Mouse (Mus musculus): ENCODE measurements at regions not wholly inside any gene's neighbourhood (a gene's known extent, or its start where the extent isn't known, plus 50 kb on each side); places are given as distances from the start of the nearest gene placed in this dataset.

DNA sequence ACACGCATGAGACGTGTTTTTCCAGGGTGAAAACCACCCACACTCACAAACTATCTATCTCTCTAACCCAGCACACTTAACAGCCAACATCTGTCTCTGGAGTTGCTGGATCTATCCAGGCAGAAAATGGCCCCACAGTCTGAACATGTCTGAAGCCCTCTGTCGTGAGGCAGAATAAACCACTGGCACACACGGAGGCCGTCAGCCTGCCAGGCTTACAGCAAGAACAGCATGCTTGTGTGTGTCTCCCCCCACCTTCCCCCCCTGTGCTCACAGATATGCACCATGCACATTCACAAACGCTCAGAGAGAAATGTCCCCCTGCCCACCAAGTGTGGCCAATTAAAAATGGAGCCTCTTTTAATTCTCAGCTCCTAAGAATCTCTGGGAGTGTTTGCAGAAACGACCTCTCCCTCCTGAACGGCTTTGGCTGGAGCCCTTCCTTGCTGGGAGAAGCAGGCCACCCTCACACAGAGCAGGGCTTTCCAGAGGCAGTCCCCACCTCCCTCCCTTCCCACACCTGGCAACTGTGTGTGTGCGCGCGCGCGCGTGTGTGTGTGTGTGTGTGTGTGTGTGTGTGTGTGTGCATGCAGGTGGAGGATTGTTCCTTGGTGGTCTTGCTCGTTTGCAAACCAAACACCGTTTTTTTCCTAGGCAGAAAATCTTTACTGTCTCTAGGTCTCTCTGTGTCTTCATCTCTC lies 88.7 kb downstream of the Edn3 start:
- no peak for DNase-seq (ENCODE audit: low read depth, low spot score)

DNA sequence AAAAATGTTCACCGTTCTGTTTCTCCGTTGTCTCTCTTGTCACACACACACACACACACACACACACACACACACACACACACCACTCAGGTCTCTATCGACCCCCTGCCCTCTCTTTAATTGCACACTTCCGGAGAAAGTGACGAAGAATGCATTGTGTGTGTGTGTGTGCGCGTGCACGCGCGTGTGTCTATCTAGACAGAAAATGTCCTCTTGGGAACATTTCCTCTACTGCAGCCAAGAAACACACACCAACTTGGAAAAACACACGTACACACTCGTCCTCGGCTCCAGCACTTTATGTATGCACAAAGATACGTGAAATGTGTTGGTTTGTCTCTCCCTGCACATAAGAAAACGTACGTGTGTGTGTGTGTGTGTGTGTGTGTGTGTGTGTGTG lies 90.4 kb downstream of the Edn3 start:
- DNase-seq (ENCODE audit: low read depth, low spot score), result no peak

DNA sequence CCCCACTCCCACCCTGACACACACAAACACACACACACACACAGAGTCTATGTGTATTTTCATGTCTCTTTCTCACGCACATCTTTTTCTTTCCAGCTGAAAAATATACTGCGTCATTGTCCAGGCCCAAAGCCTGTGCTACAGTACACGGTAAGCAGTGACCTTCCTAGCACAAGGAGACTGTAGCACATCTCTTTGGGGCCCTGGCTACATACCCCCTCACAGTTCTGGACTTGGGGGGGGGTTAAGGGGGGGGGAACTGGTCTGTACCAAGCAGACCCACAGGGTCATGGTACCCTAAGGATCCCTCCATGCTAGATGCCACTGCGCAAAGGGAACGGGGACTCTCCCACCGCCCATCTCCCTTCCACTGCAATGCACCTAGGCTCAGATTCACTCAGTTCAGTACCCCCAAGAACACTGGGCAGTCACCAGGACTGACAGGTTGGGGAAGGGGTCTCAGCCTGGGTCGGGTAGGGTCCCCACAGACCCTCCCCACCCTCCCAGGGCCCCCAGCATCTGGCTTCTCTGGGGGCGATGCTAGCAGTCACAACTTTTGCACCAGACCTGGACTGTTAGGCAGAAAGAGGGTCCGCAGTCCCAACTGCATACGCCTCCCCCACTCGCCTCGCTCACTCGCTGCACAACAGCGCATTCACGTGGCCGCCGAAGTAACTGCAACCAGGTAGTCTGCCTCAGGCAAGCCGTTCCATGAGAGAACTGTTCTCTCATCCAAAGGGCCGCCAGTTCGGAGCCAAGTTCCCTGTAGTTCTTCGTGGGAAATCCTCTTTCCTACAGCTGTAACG lies 91.3 kb downstream of the Edn3 start:
- DNase-seq (ENCODE audit: low read depth, low spot score), result no peak

DNA sequence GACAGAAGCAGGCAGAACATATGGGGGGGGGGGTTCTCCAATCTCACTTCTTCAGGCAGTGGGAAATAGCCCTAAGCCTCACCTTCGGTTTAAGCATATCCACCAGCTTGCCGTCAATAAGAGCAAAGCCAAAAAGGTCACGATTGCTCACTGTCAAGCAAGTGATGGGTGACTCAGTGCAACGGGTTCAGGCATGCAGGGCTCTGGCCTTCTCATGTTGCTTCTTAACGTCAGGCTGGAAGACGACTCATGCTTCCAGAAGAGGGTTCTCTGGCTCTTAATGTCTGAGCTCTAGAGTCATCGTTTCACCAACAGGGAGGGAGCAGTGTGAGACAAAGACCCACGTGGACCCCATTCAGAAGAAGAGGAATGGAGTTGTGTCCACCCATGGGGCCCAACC lies 93.4 kb downstream of the Edn3 start:
- no peak for DNase-seq (ENCODE audit: low read depth, low spot score)

DNA sequence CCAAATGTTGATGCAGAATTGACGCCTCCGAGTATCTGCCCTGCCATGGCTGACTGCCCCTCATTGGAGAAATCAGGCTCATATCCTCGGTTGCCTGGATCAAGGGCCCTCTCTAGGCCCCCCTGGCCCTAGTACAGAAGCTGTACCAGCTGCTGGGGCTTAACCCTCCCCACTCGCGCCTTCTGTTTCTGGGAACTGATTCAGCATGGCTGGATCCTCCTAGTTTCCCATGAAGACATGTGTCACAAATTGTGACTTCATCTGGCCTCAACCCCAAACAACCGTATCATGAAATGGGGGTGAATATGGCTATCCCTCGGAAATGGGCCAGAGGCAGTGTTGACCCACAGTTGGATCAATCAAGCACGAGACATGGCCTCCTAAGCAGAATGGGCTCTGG lies 95.1 kb downstream of the Edn3 start:
- DNase-seq (ENCODE audit: low read depth, low spot score), result no peak

DNA sequence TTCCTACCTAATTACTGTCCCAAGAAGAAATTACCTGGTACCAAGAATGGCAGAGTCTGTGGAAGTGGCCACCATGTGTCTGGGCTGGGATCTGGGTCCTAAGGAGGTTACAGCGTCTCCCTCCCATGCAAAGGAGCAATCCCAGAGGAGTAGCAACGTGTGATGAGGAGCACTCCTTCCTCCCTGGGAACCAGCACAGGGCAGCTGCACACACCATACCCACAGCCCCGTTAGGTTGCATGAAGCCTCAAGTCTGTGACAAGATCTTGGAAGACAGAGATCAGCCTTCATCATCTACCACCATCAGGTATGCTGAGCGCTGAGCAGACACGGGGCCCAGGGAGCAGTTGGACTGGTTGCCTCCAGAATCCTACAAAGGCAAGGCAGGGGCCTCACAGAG lies 95.7 kb downstream of the Edn3 start:
- DNase-seq (ENCODE audit: low read depth, low spot score), result no peak

DNA sequence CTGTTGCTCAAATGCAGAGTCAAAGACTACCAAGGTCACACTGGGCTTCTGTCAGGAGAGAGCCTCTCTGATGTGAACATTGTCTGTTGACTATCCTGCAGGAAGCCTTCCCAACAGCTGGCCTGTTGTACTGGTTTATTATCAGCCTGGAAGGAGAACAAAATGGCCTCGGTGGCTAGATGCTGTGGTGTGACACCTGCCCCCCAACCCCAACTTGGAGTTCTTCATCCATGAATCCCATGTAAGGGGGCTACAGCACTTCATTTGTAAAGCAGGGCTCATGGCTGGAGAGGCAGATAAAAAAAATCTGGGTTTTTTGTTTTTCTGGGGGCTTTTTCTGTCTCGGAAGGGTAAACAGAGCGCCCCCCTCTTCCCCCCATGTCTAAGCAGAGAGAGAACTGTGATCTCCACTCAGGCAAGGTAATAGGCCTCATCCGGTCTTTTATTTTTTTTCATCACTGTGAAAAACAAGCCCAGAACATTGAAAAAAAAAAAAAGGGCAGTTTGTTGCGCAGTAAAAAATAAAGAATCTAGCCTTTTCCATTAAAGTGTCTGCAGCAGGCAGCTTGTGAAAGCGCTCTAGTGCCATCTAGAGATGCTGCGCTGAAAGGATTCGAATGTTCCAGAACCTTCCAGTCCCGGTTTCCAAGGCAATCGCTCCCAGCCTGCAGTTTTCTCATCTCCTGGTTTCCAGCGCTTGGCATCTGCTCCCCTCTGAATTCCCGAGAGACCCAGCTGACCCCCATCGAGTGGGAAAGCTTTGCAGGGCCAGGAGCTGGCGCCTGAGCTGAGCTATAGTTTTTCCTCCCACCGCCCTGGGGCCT lies 97.8 kb downstream of the Edn3 start:
- peak; percentile 39 for DNase-seq (ENCODE audit: low read depth, low spot score)

DNA sequence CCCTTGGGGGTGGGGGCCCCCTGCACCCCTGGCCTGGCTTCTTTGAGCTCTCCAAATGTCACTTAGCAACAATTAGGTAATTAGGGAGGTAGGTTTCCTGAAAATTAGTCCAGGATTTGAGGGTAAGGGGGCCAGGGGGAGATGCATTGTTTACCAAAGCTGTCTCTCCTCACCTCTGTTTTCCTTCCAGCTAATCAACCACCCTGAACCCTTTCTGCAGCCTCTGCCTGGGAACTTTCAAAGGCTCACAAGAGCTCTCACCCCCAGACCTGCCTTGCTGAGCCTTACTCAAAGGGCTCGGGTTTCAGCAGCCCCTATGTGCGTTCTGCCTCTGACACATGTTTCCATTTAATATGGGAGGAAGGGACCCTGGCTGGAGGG lies 98.4 kb downstream of the Edn3 start:
- DNase-seq (ENCODE audit: low read depth, low spot score), result no peak

DNA sequence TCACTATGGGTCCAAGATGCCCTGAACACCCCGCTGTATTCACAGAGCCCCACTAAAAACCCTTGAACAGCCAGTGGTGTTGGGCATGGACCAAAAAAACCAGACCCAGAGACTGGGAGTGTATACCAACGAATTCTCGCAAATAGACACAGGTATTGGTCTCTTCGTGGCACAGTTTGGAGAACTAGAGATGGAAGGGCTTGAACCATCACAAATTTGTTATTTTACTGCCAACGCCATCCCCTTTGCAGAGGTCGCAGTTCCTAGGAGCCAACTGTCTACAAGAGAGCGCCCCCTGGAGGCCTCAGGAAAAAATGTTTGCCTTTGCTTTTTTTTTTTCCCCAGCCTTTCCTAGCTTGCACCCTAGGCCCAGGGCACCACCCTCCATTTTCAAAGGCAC lies 99.1 kb downstream of the Edn3 start:
- DNase-seq (ENCODE audit: low read depth, low spot score), result no peak

DNA sequence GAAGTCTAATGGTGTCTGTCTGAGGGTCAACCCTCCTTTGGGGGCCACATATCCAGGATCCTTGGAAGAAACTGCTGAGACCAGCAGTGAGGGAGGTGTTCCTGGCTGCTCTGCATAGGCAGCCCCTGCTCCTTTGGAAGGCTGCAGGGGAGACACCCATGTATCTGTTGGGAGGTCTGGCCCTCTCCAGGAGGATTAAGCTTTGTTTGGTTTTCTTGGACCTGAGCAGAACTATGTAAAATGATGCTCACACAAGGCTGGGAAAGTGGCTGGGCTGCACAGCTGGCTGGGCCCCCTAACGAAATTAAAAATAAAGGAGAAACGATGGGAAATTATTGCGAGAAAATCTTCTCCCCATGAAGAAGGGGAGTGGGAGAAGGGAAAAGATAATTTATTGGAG lies 104.2 kb downstream of the Edn3 start:
- DNase-seq (ENCODE audit: low read depth, low spot score), result no peak

DNA sequence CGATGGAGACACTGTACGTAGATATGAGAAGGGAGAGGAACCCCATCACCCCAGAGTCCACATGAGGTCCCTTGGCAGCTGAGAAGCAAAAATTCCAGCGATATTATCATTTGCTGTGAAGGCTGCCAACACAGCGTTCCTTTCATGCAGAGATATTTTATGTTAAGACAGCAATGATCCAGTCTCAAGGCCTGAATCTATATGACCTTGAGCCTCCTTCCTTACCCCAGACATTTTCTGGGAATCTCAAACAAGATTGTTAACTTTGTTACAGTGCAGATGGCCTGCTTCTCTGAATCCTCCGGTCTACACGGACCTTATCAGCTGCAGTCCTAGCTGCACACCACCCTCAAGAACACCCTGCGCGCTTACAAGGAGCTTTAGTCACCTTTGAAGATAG lies 106.1 kb downstream of the Edn3 start:
- DNase-seq (ENCODE audit: low read depth, low spot score), result no peak

DNA sequence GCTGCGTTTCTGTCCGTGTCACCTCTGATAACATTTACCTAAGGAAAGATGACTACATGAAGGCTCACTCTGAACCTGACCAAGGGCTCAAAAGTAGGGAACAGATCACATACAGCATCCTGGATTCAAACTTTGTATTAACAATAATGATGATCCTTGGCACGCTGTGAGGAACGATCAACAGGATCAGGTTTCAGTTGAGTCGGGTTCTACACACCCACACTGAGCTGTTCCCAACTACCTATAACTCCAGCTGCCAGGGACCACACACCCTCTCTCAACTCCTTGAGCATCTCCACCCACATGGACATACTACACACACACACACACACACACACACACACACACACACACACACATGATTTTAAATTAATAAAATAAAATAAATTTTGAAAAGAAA lies 107.0 kb downstream of the Edn3 start:
- no peak for DNase-seq (ENCODE audit: low read depth, low spot score)

DNA sequence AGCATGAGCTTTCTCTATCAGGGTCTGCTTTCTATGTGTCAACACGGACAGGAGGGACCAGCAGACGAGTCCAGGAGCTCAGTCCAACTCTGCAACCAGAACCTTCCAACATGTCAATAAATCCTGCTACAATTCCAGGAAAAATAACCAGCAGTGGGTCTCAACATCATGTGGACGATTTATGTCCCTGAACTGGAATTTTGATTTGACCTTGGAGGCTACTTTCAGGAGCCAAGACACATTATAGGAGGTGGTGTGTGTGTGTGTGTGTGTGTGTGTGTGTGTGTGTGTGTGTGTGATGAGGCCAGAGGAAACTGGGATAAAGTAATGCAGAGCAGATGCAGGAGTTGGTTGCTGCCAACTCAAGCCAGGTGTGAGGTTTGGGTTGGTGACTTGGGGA lies 107.8 kb downstream of the Edn3 start:
- DNase-seq (ENCODE audit: low read depth, low spot score), result no peak

DNA sequence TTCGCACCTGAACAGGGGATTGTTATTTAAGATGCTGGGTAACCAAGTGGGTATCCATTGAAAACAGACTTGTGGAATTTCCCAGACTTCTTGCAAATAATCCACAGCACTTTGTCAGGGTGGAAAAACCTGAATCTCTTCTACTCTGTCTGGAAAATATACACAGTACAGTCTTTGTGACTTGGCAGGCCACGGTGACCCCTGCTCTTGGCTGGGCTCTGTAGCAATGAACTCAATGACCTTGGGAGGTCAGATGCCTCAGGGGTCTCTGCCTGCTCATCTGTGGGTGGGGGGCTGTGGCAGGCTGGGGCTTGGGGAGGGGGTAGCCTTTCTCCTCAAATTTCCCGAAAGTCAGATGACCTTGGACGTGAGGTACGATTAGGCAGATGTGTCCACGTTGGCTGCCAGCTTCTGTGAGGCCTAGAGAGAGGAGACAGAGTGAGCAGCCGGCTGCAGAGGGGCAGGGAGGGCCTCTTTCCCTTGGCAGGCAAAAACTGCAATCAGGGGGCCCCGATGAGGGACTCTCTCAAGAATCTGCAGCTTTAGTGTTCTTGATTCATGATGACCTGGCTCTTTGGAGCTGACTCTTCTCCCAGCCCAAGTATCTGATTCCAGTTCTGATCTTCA lies 108.4 kb downstream of the Edn3 start:
- no peak for DNase-seq (ENCODE audit: low read depth, low spot score)

DNA sequence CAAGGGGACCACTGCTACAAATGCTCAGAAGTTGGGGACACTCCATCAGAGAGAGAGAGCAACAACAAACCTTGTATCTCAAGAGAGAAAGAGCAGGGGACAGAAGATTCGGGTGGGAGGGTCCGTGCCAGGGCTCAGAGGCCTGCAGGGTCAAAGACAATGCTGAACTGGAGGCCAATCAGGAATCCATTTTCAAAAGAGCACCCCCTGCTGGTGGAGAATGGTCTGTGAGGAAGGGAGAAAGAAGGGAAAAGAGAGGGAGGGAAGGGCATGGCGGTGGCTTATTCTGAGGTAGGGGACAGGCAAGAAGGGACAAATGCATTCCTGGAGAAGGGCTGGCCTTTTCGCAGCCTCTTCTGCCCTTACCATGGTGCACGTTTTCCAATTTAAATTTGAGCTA lies 109.9 kb downstream of the Edn3 start:
- no peak for DNase-seq (ENCODE audit: low read depth, low spot score)

DNA sequence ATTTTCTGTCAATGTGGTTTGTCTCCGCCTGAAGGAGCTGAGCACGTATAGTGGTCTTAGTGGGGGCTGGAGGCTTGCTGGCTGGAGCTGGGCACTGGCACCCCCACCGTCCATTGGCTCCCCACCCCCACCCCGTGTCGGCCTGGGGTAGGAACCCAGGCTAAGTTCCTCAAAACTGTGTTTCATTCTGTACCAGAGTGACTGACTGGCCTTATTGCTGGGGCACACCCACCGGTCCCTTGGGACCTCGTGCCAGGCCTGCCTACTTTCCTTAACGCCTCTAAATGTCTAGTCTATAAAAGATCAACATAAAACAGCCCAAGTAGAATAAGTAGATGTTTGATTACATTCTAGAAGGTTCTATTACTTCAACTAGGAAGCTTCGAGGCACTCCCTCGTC lies 110.8 kb downstream of the Edn3 start:
- no peak for DNase-seq (ENCODE audit: low read depth, low spot score)

DNA sequence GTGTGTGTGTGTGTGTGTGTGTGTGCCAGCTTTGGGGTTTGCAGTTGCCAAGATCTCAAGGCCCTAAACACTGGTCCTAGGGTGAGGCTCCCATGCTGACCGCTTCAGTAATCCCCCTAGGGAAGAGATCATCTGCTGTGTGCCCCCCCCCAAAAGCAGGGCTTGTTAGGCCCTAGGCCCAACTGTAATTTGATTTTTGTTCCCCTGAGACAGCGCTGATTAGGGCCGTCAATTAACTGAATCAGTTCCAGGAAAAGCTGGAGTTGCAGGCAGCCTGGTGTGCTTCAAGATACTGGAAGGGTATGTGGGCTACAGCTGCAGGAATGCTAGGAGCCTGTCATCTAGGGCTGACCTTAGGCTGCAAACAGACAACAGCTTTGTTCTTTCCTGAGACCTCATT lies 111.4 kb downstream of the Edn3 start:
- DNase-seq (ENCODE audit: low read depth, low spot score), result no peak

DNA sequence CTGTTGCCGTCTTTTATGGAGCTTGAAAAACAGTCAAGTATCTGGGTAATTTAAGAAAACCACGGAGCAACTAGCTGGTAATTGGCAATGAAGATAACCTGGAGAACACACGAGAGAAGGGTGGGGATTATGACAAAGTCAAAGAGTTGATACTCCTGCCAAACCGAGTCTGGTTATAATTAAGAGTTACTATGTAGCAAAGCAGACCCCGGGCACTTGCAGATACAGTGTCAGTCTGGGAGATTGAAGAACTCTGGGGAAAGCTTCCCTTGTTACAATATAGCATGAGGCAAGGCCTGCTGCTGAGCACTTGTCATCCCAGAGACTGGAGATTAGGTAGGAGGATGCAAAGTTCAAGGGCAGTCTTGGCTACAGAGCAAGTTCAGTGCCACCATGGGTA lies 116.5 kb downstream of the Edn3 start:
- no peak for DNase-seq (ENCODE audit: low read depth, low spot score)

DNA sequence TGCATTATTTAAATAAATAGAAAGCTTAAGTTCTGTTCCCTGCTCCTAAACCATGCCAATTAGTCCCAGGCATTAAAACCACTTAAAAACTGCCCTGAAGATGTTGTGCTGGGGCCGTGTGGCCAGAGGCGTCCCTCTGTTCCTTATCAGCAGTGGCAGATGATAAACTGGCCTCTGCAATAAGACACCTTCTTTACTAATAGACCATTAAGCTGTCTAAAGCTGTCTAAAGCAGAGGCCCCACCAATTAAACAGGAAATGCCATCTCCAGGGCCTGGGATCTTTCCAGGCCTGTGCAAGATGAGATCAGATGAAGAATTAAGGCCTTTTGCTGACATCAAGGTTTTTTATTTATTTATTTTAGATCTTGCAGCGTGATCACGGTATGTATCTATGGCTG lies 118.6 kb downstream of the Edn3 start:
- DNase-seq (ENCODE audit: low read depth, low spot score), result no peak

DNA sequence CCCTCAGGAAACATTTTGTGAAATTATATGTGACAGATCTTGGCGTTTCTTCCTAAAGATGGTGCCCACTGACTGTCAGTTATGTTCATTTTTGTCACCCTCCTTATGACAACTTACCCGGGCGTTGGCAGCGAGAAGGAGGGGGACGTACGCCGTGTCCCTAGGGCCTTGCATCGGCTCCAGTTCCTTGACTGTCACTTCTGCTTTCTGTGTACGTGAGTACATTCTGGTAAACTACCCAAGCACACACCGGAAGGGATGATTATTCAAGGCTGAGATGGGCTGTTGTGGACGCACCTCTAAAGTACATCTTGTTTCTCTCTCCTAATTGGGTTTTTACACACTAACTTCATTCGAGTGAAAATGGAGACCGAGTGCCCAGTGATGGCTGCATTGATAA lies 120.2 kb downstream of the Edn3 start:
- no peak for DNase-seq (ENCODE audit: low read depth, low spot score)

DNA sequence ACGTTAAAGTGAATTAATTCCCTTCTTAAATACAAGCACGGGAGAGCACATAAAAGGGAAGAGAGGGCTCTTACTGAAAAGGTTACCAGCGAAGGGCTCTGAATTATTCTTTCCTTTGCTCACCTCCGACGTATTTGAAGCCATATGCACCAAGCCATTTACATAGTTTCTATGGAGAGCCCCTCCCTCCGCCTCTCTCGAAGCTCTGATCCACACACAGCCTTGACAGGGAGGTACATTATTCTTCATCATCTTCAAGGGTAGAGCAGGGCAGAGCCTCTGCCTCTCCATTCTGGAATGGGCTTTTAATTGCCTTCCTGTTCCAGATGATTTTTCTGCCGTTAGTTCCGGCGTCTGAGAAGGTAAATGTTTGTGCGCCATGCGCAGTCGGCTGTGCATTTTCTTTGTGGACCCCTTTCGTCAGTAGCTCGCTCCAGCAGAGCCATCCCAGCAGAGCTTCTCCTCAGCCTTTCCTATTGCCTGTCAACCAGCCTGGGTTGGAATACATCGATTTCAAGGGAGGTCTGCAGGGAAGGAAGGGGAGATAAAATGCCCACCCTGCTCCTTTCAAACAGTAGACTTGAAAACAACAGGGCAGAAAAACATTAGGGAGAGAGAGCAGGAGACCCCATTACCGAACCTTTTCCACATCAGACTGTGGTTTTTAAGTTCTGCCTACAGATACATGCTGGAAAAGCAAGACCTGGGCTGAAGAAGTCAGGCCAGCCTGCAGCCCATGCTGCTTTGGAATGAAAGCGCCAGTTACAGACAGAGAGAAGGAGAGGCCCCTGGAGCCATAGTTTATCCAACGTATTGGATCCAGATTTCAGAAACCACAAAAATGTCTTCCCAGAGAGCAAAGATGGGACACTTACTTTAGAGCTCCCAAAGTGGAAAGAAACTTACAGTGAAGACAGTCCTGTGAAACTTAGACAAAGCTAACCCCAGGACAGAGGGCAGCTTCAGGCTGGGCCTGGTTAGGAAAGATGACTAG lies 124.1 kb downstream of the Edn3 start:
- no peak for DNase-seq (ENCODE audit: low read depth, low spot score)

All from retina, adult 2 months (tissue).